Mouse (Mus musculus) C2C12 (cell line): ENCODE measurements around the gene Acvr1c.

Source experiments
- CTCF ChIP-seq: IDR thresholded peaks from one replicate; pipeline ENCODE4 v1.5.1; 2011; ENCODE audit not compliant: control insufficient read depth, insufficient read depth, insufficient read length
- USF1 ChIP-seq: IDR thresholded peaks from one replicate; pipeline ENCODE4 v1.6.1; 2011; ENCODE audit warnings: low read depth, mild to moderate bottlenecking, control low read depth, moderate library complexity

- TF ChIP-seq USF1 (no peak), CTCF (no peak)
These were observed 654 bp downstream of the Acvr1c start for GRCm38 (mm10) chr2:58357068-58357413.
